Mouse (Mus musculus): Measurements from ENCODE around the gene 1700001K19Rik.
"Not testable (repeated sequence)": the region's sequence is repeated elsewhere in the genome, so short reads cannot be mapped to it uniquely, and the experiment has no call there.

The 1700001K19Rik gene

DNA sequence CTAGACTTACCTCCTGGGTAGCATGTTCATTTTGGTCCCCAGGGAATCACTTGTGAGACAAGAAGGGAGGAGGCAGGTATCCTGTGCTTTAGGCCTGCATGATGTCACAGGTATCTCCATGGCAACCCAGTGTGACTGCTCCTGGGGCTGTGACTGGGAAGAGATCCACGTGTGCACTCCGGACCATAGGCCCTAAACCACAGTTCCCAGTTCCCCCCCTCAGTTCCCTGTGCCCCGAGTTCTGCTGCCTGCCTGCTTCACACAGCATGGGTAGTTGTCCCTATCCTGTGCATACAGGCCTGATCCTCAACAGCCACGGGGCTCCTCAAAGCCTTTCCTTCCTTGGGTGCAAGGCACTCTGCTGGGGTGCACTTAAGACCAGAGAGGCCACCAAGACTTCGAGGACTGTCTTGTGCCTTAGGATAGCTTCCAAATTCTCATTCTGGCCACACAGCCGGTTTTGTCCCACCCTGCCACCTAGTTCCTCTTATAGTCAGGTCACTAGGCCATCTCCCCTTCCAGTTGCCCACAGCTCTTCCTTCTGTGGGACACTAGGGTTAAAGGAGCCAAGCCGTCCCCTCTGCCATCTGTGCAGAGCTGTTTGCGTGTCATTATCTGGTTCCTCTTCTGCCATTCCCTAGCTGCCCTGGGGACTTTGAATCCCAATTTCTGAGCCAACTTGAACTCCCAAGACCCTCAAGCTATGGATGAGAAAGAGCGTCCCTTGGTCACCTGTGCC is at the start of gene 1700001K19Rik:
TSS of gene 1700001K19Rik (minus strand) at position 59 of the 739 bp plus-strand sequence.
- in situ Hi-C loops (cut with MboI, MseI), result no loop called here

DNA sequence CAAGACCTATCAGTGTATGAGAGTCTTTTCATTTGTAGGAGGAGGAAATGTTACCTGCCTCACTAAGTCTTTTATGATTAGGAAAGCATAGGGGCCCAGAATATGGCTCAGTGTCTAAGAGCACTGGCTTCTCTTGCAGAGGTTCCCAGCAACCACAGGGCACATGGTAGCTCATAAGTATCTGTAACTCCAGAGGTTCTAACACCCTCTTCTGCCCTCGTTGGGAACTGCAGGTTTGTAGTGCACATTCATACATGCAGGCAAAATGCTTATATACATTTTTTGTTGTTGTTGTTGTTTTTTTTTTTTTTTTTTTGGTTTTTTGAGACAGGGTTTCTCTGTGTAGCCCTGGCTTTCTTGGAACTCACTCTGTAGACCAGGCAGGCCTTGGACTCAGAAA is 44.0 kb upstream of the 1700001K19Rik start:
- in situ Hi-C loops (cut with MboI, MseI), result no loop called here

- in situ Hi-C loops (cut with MboI, MseI), result no loop called here
These were observed 43.1 kb upstream of the 1700001K19Rik start for GRCm38 (mm10) chr12:110725489-110725888.

GRCm38 (mm10) chr12:110725051-110725450 is 42.6 kb upstream of the 1700001K19Rik start:
- in situ Hi-C loops (cut with MboI, MseI), result no loop called here

GRCm38 (mm10) chr12:110716004-110716403 is 33.6 kb upstream of the 1700001K19Rik start:
- in situ Hi-C loops (cut with MboI, MseI), result no loop called here

GRCm38 (mm10) chr12:110714215-110714614 is 31.8 kb upstream of the 1700001K19Rik start:
- in situ Hi-C loops (cut with MboI, MseI), result no loop called here

- in situ Hi-C loops (cut with MboI, MseI), result no loop called here
These were observed 31.4 kb upstream of the 1700001K19Rik start for GRCm38 (mm10) chr12:110713784-110714183.

- in situ Hi-C loops (cut with MboI, MseI), result no loop called here
These were observed 28.9 kb upstream of the 1700001K19Rik start for GRCm38 (mm10) chr12:110711270-110711669.

DNA sequence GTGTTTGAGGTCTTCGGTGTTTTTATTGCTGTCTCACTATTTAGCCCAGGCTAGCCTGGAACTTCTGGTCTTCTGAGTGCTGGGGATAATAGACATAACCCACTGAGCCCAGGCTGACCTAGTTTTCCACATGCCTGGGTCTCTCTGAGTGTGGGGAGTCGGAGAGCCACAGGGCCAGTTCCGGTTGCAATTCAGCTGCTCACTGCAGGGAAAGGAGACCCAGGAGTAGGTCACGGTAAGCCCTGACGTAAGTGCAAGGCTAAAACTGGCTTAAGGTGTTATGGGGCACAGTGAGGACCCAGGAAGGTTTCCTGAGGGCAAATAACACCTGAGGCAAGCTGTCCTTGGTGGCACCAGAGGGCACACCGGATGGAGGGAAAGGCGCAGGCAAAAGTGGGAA is 25.0 kb upstream of the 1700001K19Rik start:
- in situ Hi-C loops (cut with MboI, MseI), result no loop called here

DNA sequence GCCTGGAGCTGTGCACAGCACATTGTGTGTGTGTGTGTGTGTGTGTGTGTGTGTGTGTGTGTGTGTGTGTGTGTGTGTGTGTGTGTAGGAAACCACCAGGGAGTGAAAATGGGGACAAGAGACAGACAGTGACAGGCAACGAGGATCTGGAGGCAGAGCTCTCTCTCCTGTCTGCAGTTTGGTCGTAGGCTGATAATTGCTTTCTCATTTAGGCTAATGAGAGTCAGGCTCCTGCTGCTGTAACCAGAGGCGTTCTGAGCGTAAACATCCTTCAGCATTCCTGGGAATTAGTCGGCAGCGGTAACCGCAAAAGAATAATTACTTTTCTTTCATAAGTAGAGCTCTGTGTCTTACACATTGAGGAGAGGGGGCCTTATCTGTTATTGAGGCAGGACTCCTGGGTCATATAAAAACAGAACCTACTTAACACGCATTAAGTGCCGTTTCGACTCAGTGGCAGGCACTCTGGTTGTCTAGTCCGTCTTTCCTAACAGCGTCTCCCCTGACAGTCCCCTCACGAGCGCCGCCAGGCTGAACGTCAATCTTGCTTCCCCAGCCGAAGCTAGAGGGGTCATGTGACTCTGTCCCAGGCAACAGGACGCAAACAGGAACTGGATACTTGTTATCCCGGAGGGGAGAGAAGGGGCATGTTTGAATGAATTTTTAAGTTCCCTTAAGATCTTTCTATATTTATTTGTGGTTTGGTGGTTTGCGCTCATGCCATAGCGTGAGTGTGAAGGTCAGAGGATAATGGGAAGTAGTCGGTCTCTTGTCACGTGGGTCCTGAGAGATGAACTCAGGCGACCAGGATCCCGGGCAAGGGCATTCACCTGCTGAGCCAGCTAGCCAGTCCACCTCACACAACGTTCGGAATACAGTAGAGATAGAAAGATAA is 24.2 kb upstream of the 1700001K19Rik start:
- in situ Hi-C loops (cut with MboI, MseI), result no loop called here

DNA sequence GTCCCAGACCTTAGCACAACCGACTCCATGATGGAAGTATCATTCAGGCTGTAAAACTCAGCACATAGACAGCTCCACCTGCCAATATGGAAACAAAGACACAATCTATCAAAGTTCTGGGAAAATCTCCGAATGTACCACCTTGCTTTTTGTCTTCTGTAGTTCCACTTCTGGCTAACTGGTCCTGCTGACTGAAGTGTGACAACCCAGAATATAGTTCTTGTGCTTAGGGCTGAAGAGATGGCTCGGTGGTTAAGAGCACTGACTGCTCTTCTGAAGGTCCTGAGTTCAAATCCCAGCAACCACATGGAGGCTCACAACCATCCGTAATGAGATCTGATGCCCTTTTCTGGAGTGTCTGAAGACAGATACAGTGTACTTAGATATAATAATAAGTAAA is 23.0 kb upstream of the 1700001K19Rik start:
- in situ Hi-C loops (cut with MboI, MseI), result not testable (repeated sequence)

GRCm38 (mm10) chr12:110703682-110704081 is 21.3 kb upstream of the 1700001K19Rik start:
- in situ Hi-C loops (cut with MboI, MseI), result loop anchor here (5.0 kb wide), 1 partner anchor 101 kb away; the partner anchor contains the start of gene Dync1h1

GRCm38 (mm10) chr12:110703008-110703471 is 20.6 kb upstream of the 1700001K19Rik start:
- in situ Hi-C loops (cut with MboI, MseI), result loop anchor here (5.0 kb wide), 1 partner anchor 101 kb away; the partner anchor contains the start of gene Dync1h1

DNA sequence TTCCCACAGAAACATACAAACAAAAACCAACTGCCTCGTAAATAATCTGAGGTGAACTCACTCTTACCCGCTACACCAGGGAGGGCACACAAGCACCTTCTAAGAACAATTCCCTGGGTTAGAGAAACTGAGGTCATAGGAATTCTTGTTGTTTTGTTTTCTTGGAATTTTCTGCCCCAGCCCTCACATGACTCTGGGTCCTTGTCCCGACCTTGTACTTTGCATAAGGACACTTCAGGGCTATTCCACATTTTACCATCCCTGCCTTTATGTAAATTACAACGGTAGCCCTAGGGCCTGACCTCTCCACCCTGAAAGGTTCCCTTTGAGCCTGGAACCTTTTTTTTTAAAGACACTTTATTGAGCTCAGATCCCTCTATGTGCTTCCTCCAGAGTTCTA is 20.1 kb upstream of the 1700001K19Rik start, which contains the start of gene Hsp90aa1:
TSS of gene Hsp90aa1 (minus strand) at position 173 of the 400 bp plus-strand sequence.
- in situ Hi-C loops (cut with MboI, MseI), result loop anchor here (5.0 kb wide), 1 partner anchor 100 kb away; the partner anchor contains the start of gene Dync1h1

- in situ Hi-C loops (cut with MboI, MseI), result loop anchor here (5.0 kb wide), 1 partner anchor 99 kb away; the partner anchor contains the start of gene Dync1h1
These were observed 18.9 kb upstream of the 1700001K19Rik start for GRCm38 (mm10) chr12:110701363-110701762.

DNA sequence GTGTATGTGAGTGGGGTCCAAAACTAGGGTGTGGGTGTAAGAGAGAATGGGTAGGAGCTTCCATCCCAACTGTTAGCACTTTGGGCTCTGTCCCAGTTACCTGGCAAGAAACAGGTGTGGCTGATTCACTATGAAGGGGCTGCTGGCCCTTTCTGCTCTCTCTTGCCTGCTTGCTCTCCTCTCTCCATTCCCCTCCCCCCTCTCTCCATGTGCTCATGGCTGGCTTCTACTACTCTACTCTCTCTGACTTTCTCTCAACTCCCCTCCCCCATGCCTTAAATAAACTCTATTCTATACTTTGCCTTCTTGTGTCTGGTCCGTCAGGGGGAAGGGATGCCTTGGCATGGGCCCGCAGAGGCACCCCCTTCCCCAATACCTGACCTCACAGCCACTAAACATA is 18.3 kb upstream of the 1700001K19Rik start:
- in situ Hi-C loops (cut with MboI, MseI), result loop anchor here (5.0 kb wide), 1 partner anchor 98 kb away; the partner anchor contains the start of gene Dync1h1

- in situ Hi-C loops (cut with MboI, MseI), result loop anchor here (5.0 kb wide), 1 partner anchor 38 kb away; the partner anchor contains the start of gene Wdr20
These were observed 16.7 kb upstream of the 1700001K19Rik start for GRCm38 (mm10) chr12:110699171-110699547.

- in situ Hi-C loops (cut with MboI, MseI), result loop anchor here (5.0 kb wide), 1 partner anchor 39 kb away; the partner anchor contains the start of gene Wdr20
These were observed 16.2 kb upstream of the 1700001K19Rik start for GRCm38 (mm10) chr12:110698523-110699170.

DNA sequence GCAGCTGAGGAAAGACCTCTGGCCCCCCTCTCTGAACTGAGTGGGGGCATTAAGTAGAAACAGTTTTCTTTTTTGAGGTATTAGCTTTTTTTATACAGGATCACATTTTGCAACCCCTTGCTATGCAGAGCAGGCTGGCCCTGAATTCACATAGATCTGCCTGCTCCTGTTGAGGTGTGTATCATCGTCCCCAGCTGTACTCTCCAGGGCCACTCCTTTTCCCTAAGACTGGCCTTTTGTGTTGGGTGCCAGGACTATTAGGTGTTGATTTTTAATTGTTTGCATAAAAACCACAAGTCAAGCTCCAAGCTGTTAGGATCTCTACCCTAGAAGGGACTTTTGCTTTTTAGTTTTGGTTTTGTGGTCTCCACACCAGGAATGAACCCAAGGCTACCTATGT is 15.7 kb upstream of the 1700001K19Rik start:
- in situ Hi-C loops (cut with MboI, MseI), result loop anchor here (5.0 kb wide), 1 partner anchor 39 kb away; the partner anchor contains the start of gene Wdr20

DNA sequence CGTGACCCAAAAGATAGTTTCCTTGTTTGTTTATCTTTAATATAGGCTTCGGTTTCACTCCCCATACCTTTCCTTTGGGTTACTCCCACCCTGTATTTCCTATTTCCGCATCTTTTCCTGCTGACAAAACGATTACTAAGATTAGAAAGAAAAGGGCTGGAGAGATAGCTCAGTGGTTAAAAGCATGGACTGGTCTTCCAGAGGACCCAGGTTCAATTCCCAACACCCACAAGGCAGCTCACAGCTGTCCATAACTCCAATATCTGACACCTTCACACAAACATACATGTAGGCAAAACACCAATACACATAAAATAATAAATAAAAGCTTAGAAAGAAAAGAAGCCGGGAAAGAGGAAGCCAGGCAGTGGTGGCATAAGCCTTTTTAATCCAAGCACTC is 15.0 kb upstream of the 1700001K19Rik start:
- in situ Hi-C loops (cut with MboI, MseI), result loop anchor here (5.0 kb wide), 1 partner anchor 40 kb away; the partner anchor contains the start of gene Wdr20

- in situ Hi-C loops (cut with MboI, MseI), result loop anchor here (5.0 kb wide), 1 partner anchor 40 kb away; the partner anchor contains the start of gene Wdr20
These were observed 14.6 kb upstream of the 1700001K19Rik start for GRCm38 (mm10) chr12:110696975-110697400.

Data from T-helper 1 cell (primary cell).